Mouse (Mus musculus): Measurements from ENCODE around the gene Sema5a. TPM values are rescaled to one million over a fixed set of nuclear protein-coding genes. Genes with fewer than 3 reads are reported as not detected.

Sema5a gene
- polyA plus RNA-seq, 1 experiment, result 1.3 TPM

DNA sequence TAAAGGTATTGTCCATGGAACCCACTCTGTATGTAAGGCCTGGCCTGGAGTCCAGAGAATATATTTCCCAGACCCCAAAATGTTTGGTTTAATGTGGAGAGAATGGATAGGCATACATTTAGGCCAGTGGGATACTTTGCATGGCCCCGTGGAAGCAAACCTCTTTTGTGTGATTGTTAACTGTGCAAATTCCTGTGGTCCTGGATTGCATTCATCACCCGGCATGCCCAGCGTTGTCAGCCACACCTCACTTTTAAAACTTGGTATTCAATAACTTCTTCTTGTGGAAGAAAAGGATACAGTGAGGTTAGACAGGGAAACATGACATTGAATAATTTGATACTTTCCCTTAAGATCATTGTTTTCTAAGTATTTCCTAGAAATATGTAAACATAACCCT is 46.4 kb downstream of the Sema5a start:
- 66% methylated on average over 3 of the region's 3 CpGs for WGBS
- Histone ChIP-seq H3K4me3 (ENCODE audit: control insufficient read depth, insufficient read depth, low read length) (no peak overlapping the region), H3K4me1 (replicated peaks; ENCODE audit: control insufficient read depth, insufficient read depth, low read length) (no peaks in the 10 kb centered on the region), H3K27ac (ENCODE audit: control insufficient read depth, insufficient read depth, low read length) (no peak overlapping the region), H3K36me3 (ENCODE audit: control insufficient read depth, insufficient read depth, low read length) (no peaks in the 10 kb centered on the region), H3K27me3 (ENCODE audit: control insufficient read depth, insufficient read depth, low read length) (no peaks in the 10 kb centered on the region)
- TF ChIP-seq CTCF (IDR thresholded peaks at IDR 0.05; ENCODE audit: borderline replicate concordance, control insufficient read depth, extremely low read depth, insufficient read depth, low read length, poor library complexity), result no peak
- TF ChIP-seq POLR2A (IDR thresholded peaks at IDR 0.05; ENCODE audit: control insufficient read depth, extremely low read depth, insufficient read depth, low read length, poor library complexity), result no peak
- no peak for DNase-seq

DNA sequence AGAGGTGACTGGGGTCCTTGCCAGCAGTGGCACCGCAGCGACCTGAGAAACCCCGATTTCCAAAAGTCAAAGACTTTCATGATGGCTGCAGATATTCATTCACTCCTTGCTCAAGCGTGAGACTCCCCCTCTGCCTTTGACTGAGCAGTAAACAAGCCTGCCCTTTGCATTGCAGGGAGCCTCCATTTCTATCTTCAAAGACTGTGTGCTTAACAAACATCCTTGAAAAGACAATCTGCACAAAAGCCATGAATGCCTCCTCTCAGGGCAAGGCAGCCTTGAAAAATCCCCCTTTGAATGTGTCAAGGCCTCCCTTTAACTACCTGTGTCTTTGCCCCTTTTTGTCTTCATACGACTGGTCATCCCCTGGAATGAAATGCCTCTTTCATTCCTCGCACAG is 51.9 kb downstream of the Sema5a start:
- Histone ChIP-seq H3K4me1 (replicated peaks; ENCODE audit: control insufficient read depth, insufficient read depth, low read length) (no peaks in the 10 kb centered on the region), H3K27ac (ENCODE audit: control insufficient read depth, insufficient read depth, low read length) (no peak overlapping the region), H3K27me3 (ENCODE audit: control insufficient read depth, insufficient read depth, low read length) (no peaks in the 10 kb centered on the region), H3K4me3 (ENCODE audit: control insufficient read depth, insufficient read depth, low read length) (no peak overlapping the region), H3K36me3 (ENCODE audit: control insufficient read depth, insufficient read depth, low read length) (no peaks in the 10 kb centered on the region)
- TF ChIP-seq POLR2A (IDR thresholded peaks at IDR 0.05; ENCODE audit: control insufficient read depth, extremely low read depth, insufficient read depth, low read length, poor library complexity) (no peak), CTCF (IDR thresholded peaks at IDR 0.05; ENCODE audit: borderline replicate concordance, control insufficient read depth, extremely low read depth, insufficient read depth, low read length, poor library complexity) (no peak)
- 86% methylated on average over 6 of the region's 6 CpGs for WGBS
- DNase-seq, result no peak

DNA sequence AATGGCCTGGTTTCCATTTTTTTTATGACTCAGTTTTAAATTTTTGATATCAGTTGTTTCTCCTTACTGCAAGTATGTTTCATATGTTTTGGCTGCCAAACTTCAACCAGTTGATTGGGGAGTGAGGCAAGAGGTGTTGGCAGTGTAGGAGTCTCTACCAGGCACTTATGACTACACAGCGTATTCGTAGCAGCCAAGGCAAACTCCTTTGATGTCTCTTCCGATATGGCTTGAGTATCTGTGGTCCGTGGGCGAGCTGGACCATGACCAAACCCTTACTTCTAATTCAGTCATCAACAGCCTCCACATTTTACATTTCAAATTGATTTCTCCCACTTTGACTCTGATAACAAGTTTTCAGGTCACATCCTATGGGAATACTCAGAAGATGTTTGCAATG is 52.7 kb downstream of the Sema5a start:
- DNase-seq, result no peak
- Histone ChIP-seq H3K4me1 (replicated peaks; ENCODE audit: control insufficient read depth, insufficient read depth, low read length) (no peaks in the 10 kb centered on the region), H3K27ac (ENCODE audit: control insufficient read depth, insufficient read depth, low read length) (no peak overlapping the region)

DNA sequence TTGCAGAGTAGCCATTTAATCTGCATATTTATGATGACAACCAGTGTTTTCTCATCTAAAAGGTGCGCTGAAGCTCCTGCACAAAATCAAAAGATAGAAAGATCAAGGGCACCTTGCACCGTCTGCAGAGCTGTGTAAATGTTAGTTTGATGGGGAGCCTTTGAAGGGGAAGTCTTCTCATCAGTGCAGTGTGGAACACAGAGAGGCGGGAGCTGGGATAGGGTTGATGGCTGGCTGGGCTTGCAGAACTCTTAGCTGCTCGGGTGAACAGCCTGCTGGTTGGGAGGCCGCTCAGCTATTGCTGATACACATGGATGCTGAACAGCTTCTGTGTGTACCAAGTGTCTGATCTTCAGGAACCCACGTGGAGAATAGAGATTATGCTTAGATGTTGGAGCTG is 53.9 kb downstream of the Sema5a start:
- Histone ChIP-seq H3K4me1 (replicated peaks; ENCODE audit: control insufficient read depth, insufficient read depth, low read length) (no peaks in the 10 kb centered on the region), H3K27me3 (ENCODE audit: control insufficient read depth, insufficient read depth, low read length) (no peaks in the 10 kb centered on the region), H3K36me3 (ENCODE audit: control insufficient read depth, insufficient read depth, low read length) (no peaks in the 10 kb centered on the region), H3K27ac (ENCODE audit: control insufficient read depth, insufficient read depth, low read length) (no peak overlapping the region), H3K4me3 (ENCODE audit: control insufficient read depth, insufficient read depth, low read length) (no peak overlapping the region)
- no peak for DNase-seq
- WGBS, result 81% methylated on average over 6 of the region's 6 CpGs
- TF ChIP-seq CTCF (IDR thresholded peaks at IDR 0.05; ENCODE audit: borderline replicate concordance, control insufficient read depth, extremely low read depth, insufficient read depth, low read length, poor library complexity) (no peak), POLR2A (IDR thresholded peaks at IDR 0.05; ENCODE audit: control insufficient read depth, extremely low read depth, insufficient read depth, low read length, poor library complexity) (no peak)

More for the DNA sequence above, 52.7 kb downstream of the Sema5a start:
- no peaks in the 10 kb centered on the region for H3K27me3 ChIP-seq (ENCODE audit: control insufficient read depth, insufficient read depth, low read length)
- TF ChIP-seq CTCF (IDR thresholded peaks at IDR 0.05; ENCODE audit: borderline replicate concordance, control insufficient read depth, extremely low read depth, insufficient read depth, low read length, poor library complexity) (no peak), POLR2A (IDR thresholded peaks at IDR 0.05; ENCODE audit: control insufficient read depth, extremely low read depth, insufficient read depth, low read length, poor library complexity) (no peak)
- no peaks in the 10 kb centered on the region for H3K36me3 ChIP-seq (ENCODE audit: control insufficient read depth, insufficient read depth, low read length)
- WGBS, result 95% methylated on average over 5 of the region's 5 CpGs
- H3K4me3 ChIP-seq (ENCODE audit: control insufficient read depth, insufficient read depth, low read length), result no peak overlapping the region

DNA sequence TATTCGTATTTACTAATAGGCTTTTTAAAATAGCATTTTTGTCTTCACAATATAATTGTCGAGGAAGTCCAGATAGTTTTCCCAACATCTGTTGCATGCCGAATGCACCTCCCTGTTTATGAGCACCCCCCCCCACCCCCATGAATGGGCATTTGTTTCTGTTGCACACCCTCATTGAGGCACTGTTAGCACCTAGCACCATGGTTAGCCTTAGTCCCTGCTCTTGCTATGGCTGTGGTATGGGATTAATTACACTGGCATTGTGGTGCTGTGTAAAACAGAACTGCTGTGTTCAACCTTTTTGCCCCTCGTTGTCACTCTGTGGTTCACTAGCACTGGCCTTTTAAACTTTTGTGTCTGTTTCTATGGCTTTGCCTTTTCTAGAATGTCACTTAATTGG is 56.4 kb downstream of the Sema5a start:
- WGBS, result 93% methylated on average over 4 of the region's 4 CpGs

DNA sequence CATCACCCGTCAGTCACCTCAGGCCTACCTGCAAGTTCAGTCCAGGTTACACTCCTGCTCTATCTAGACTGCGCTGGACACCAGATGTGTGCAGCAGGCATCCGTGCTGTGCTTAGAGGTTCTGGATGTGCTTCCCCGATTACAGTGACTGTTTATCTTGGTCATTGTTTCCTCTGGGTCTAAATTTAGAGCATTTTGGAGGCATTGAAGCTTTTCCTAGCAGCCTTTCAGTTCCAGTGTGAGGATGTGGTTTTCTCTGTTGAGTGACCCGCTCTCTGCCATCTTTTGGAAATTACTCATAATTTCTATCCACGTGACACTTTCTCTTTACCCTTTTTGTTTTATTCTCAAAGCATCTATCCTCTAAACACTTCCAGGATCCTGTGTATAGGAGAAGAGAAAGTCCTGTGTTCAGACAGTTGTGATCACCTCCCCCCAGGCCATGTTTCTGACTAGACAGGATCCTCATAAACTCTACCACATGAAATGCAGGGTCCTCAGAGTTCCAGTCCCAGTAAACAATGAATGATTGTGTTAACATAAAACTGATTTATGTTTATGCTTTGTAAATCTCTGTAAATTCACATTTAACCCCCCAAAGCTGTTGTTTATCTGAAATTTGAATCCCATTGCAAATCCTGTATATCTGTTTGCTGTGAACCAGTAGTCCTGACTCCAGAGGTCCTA is 62.1 kb downstream of the Sema5a start:
- no peaks in the 10 kb centered on the region for H3K27me3 ChIP-seq (ENCODE audit: control insufficient read depth, insufficient read depth, low read length)
- DNase-seq, result no peak
- no peak for TF ChIP-seq POLR2A (IDR thresholded peaks at IDR 0.05; ENCODE audit: control insufficient read depth, extremely low read depth, insufficient read depth, low read length, poor library complexity)
- TF ChIP-seq CTCF (IDR thresholded peaks at IDR 0.05; ENCODE audit: borderline replicate concordance, control insufficient read depth, extremely low read depth, insufficient read depth, low read length, poor library complexity), result no peak
- no peaks in the 10 kb centered on the region for H3K4me1 ChIP-seq (replicated peaks; ENCODE audit: control insufficient read depth, insufficient read depth, low read length)
- no peak overlapping the region for H3K4me3 ChIP-seq (ENCODE audit: control insufficient read depth, insufficient read depth, low read length)
- no peaks in the 10 kb centered on the region for H3K36me3 ChIP-seq (ENCODE audit: control insufficient read depth, insufficient read depth, low read length)
- H3K27ac ChIP-seq (ENCODE audit: control insufficient read depth, insufficient read depth, low read length), result no peak overlapping the region
- WGBS, result 63% methylated on average over 6 of the region's 6 CpGs

More for the DNA sequence above, 56.4 kb downstream of the Sema5a start:
- no peak for DNase-seq
- Histone ChIP-seq H3K4me1 (replicated peaks; ENCODE audit: control insufficient read depth, insufficient read depth, low read length) (no peaks in the 10 kb centered on the region), H3K4me3 (ENCODE audit: control insufficient read depth, insufficient read depth, low read length) (no peak overlapping the region), H3K36me3 (ENCODE audit: control insufficient read depth, insufficient read depth, low read length) (no peaks in the 10 kb centered on the region), H3K27me3 (ENCODE audit: control insufficient read depth, insufficient read depth, low read length) (no peaks in the 10 kb centered on the region), H3K27ac (ENCODE audit: control insufficient read depth, insufficient read depth, low read length) (no peak overlapping the region)
- TF ChIP-seq CTCF (IDR thresholded peaks at IDR 0.05; ENCODE audit: borderline replicate concordance, control insufficient read depth, extremely low read depth, insufficient read depth, low read length, poor library complexity) (no peak), POLR2A (IDR thresholded peaks at IDR 0.05; ENCODE audit: control insufficient read depth, extremely low read depth, insufficient read depth, low read length, poor library complexity) (no peak)

DNA sequence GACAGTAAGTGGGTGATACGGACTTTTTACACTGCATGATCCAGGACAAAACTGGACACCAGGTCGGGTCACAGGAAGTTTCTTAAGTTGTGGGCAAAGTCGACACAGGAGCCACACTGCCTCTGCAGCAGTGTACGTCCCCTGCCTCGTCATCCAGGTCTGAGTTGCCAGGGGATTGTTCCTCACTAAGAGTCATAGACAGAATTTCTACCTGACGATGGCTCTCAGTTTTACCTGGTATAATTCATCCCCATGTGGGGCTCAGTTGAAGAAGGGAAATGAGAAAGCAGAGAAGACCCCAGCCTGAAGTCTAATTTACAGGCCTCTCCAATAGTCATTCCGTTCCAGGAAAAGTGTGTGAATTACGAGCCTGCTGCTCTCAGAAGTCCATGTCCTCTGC is 66.2 kb downstream of the Sema5a start:
- Histone ChIP-seq H3K4me3 (ENCODE audit: control insufficient read depth, insufficient read depth, low read length) (no peak overlapping the region), H3K4me1 (replicated peaks; ENCODE audit: control insufficient read depth, insufficient read depth, low read length) (no peaks in the 10 kb centered on the region), H3K36me3 (ENCODE audit: control insufficient read depth, insufficient read depth, low read length) (no peaks in the 10 kb centered on the region), H3K27me3 (ENCODE audit: control insufficient read depth, insufficient read depth, low read length) (no peaks in the 10 kb centered on the region), H3K27ac (ENCODE audit: control insufficient read depth, insufficient read depth, low read length) (no peak overlapping the region)
- 89% methylated on average over 8 of the region's 8 CpGs for WGBS
- TF ChIP-seq POLR2A (IDR thresholded peaks at IDR 0.05; ENCODE audit: control insufficient read depth, extremely low read depth, insufficient read depth, low read length, poor library complexity) (no peak), CTCF (IDR thresholded peaks at IDR 0.05; ENCODE audit: borderline replicate concordance, control insufficient read depth, extremely low read depth, insufficient read depth, low read length, poor library complexity) (no peak)
- no peak for DNase-seq
